Mouse (Mus musculus): Measurements from ENCODE around the gene Cox5b. TPM values are rescaled to one million over a fixed set of nuclear protein-coding genes. Genes with fewer than 3 reads are reported as not detected.

Gene Cox5b
- polyA plus RNA-seq, 2 experiments: 342 to 588 TPM

- no peak within 1 kb of the TSS for H3K4me3 ChIP-seq (replicated peaks; ENCODE audit: low read length)
- WGBS: 81% methylated on average over 5 of the region's 5 CpGs
- H3K4me2 ChIP-seq (replicated peaks; ENCODE audit: low read depth, low read length, severe bottlenecking): no peak within 1 kb of the TSS
- DNase-seq (ENCODE audit: low spot score) (no peak), ATAC-seq (ENCODE audit: low FRiP score, low read depth) (no peak)
- H3K27ac ChIP-seq (replicated peaks; ENCODE audit: low read depth, low read length): no peak within 1 kb of the TSS
- H3K9ac ChIP-seq (ENCODE audit: low read depth, low read length, severe bottlenecking): no peak within 1 kb of the TSS
- no peak for TF ChIP-seq POLR2A (IDR thresholded peaks at IDR 0.05; ENCODE audit: borderline replicate concordance, extremely low read depth, insufficient read depth, insufficient read length)
- no peaks in the 10 kb centered on the region for H3K9me3 ChIP-seq (ENCODE audit: control insufficient read depth, low read length)
- H3K4me1 ChIP-seq (ENCODE audit: control insufficient read depth, insufficient read depth, low read length): no peaks in the 10 kb centered on the region
- no peaks in the 10 kb centered on the region for H3K27me3 ChIP-seq (ENCODE audit: control insufficient read depth, insufficient read depth, low read length)
- H3K36me3 ChIP-seq (ENCODE audit: control insufficient read depth, insufficient read depth, low read length): no peaks in the 10 kb centered on the region
These were observed 23.1 kb downstream of the Cox5b start, which contains the start of gene Actr1b for GRCm38 (mm10) chr1:36714311-36714710. Gene Actr1b, minus strand, starts transcription at chr1:36714422.

GRCm38 (mm10) chr1:36718786-36719185, 27.5 kb downstream of the Cox5b start:
- no peaks in the 10 kb centered on the region for H3K36me3 ChIP-seq (ENCODE audit: control insufficient read depth, insufficient read depth, low read length)
- H3K27ac ChIP-seq (replicated peaks; ENCODE audit: low read depth, low read length): no peak overlapping the region
- H3K9me3 ChIP-seq (ENCODE audit: control insufficient read depth, low read length): no peaks in the 10 kb centered on the region
- no peak overlapping the region for H3K9ac ChIP-seq (ENCODE audit: low read depth, low read length, severe bottlenecking)
- ATAC-seq (ENCODE audit: low FRiP score, low read depth) (no peak), DNase-seq (ENCODE audit: low spot score) (no peak)
- TF ChIP-seq POLR2A (IDR thresholded peaks at IDR 0.05; ENCODE audit: borderline replicate concordance, extremely low read depth, insufficient read depth, insufficient read length): no peak
- WGBS: 91% methylated on average over 1 of the region's 1 CpGs
- H3K4me3 ChIP-seq (replicated peaks; ENCODE audit: low read length): no peak overlapping the region
- peaks cover 11% of the 10 kb centered on the region for H3K4me1 ChIP-seq (ENCODE audit: control insufficient read depth, insufficient read depth, low read length)
- H3K27me3 ChIP-seq (ENCODE audit: control insufficient read depth, insufficient read depth, low read length): no peaks in the 10 kb centered on the region
- H3K4me2 ChIP-seq (replicated peaks; ENCODE audit: low read depth, low read length, severe bottlenecking): no peak overlapping the region

- TF ChIP-seq POLR2A (IDR thresholded peaks at IDR 0.05; ENCODE audit: borderline replicate concordance, extremely low read depth, insufficient read depth, insufficient read length): no peak
- DNase-seq (ENCODE audit: low spot score) (peak; percentile 54), ATAC-seq (ENCODE audit: low FRiP score, low read depth) (peak; percentile 82)
These were observed 32.2 kb downstream of the Cox5b start for GRCm38 (mm10) chr1:36723146-36724056.

GRCm38 (mm10) chr1:36724057-36724431, 32.8 kb downstream of the Cox5b start:
- H3K27ac ChIP-seq (replicated peaks; ENCODE audit: low read depth, low read length): peak overlapping the region; percentile 11
- no peaks in the 10 kb centered on the region for H3K27me3 ChIP-seq (ENCODE audit: control insufficient read depth, insufficient read depth, low read length)
- H3K4me1 ChIP-seq (ENCODE audit: control insufficient read depth, insufficient read depth, low read length): peaks cover 20% of the 10 kb centered on the region
- TF ChIP-seq POLR2A (IDR thresholded peaks at IDR 0.05; ENCODE audit: borderline replicate concordance, extremely low read depth, insufficient read depth, insufficient read length): no peak
- 19% methylated on average over 4 of the region's 4 CpGs for WGBS
- no peak overlapping the region for H3K9ac ChIP-seq (ENCODE audit: low read depth, low read length, severe bottlenecking)
- H3K9me3 ChIP-seq (ENCODE audit: control insufficient read depth, low read length): no peaks in the 10 kb centered on the region
- no peaks in the 10 kb centered on the region for H3K36me3 ChIP-seq (ENCODE audit: control insufficient read depth, insufficient read depth, low read length)
- no peak for DNase-seq (ENCODE audit: low spot score)
- H3K4me3 ChIP-seq (replicated peaks; ENCODE audit: low read length): no peak overlapping the region
- peak; percentile 55 for ATAC-seq (ENCODE audit: low FRiP score, low read depth)
- H3K4me2 ChIP-seq (replicated peaks; ENCODE audit: low read depth, low read length, severe bottlenecking): no peak overlapping the region

More at GRCm38 (mm10) chr1:36723146-36724056, 32.2 kb downstream of the Cox5b start:
- WGBS: 29% methylated on average over 16 of the region's 16 CpGs
- Histone ChIP-seq H3K4me1 (ENCODE audit: control insufficient read depth, insufficient read depth, low read length) (peaks cover 20% of the 10 kb centered on the region), H3K36me3 (ENCODE audit: control insufficient read depth, insufficient read depth, low read length) (no peaks in the 10 kb centered on the region), H3K9me3 (ENCODE audit: control insufficient read depth, low read length) (no peaks in the 10 kb centered on the region), H3K27ac (replicated peaks; ENCODE audit: low read depth, low read length) (peak overlapping the region; percentile 11), H3K9ac (ENCODE audit: low read depth, low read length, severe bottlenecking) (no peak overlapping the region), H3K27me3 (ENCODE audit: control insufficient read depth, insufficient read depth, low read length) (no peaks in the 10 kb centered on the region), H3K4me3 (replicated peaks; ENCODE audit: low read length) (no peak overlapping the region), H3K4me2 (replicated peaks; ENCODE audit: low read depth, low read length, severe bottlenecking) (no peak overlapping the region)

- no peak for ATAC-seq (ENCODE audit: low FRiP score, low read depth)
- H3K4me3 ChIP-seq (replicated peaks; ENCODE audit: low read length): no peak overlapping the region
- TF ChIP-seq POLR2A (IDR thresholded peaks at IDR 0.05; ENCODE audit: borderline replicate concordance, extremely low read depth, insufficient read depth, insufficient read length): no peak
- 7% methylated on average over 4 of the region's 4 CpGs for WGBS
- no peak overlapping the region for H3K9ac ChIP-seq (ENCODE audit: low read depth, low read length, severe bottlenecking)
- H3K4me2 ChIP-seq (replicated peaks; ENCODE audit: low read depth, low read length, severe bottlenecking): no peak overlapping the region
- H3K9me3 ChIP-seq (ENCODE audit: control insufficient read depth, low read length): no peaks in the 10 kb centered on the region
- no peak overlapping the region for H3K27ac ChIP-seq (replicated peaks; ENCODE audit: low read depth, low read length)
- no peaks in the 10 kb centered on the region for H3K27me3 ChIP-seq (ENCODE audit: control insufficient read depth, insufficient read depth, low read length)
- DNase-seq (ENCODE audit: low spot score): peak; percentile 82
- H3K4me1 ChIP-seq (ENCODE audit: control insufficient read depth, insufficient read depth, low read length): no peaks in the 10 kb centered on the region
- no peaks in the 10 kb centered on the region for H3K36me3 ChIP-seq (ENCODE audit: control insufficient read depth, insufficient read depth, low read length)
These were observed 46.1 kb downstream of the Cox5b start for GRCm38 (mm10) chr1:36737300-36737699.
